Mouse (Mus musculus) ES-Bruce4 (cell line): ENCODE results near the gene Plscr3.

Experiments
- CTCF ChIP-seq: IDR thresholded peaks from one replicate; pipeline ENCODE4 v1.8.1; 2011; ENCODE audit warnings: low read depth, low read length
- POLR2A ChIP-seq: IDR thresholded peaks from one replicate; pipeline ENCODE4 v1.8.1; 2011; ENCODE audit warnings: low read length; ENCODE audit not compliant: insufficient read depth

GRCm38 (mm10) chr11:69871822-69872221 lies 25.6 kb downstream of the Plscr3 start:
- TF ChIP-seq CTCF (no peak), POLR2A (no peak)
